Mouse (Mus musculus): ENCODE results near the gene Gm20390.

Gene Gm20390

DNA sequence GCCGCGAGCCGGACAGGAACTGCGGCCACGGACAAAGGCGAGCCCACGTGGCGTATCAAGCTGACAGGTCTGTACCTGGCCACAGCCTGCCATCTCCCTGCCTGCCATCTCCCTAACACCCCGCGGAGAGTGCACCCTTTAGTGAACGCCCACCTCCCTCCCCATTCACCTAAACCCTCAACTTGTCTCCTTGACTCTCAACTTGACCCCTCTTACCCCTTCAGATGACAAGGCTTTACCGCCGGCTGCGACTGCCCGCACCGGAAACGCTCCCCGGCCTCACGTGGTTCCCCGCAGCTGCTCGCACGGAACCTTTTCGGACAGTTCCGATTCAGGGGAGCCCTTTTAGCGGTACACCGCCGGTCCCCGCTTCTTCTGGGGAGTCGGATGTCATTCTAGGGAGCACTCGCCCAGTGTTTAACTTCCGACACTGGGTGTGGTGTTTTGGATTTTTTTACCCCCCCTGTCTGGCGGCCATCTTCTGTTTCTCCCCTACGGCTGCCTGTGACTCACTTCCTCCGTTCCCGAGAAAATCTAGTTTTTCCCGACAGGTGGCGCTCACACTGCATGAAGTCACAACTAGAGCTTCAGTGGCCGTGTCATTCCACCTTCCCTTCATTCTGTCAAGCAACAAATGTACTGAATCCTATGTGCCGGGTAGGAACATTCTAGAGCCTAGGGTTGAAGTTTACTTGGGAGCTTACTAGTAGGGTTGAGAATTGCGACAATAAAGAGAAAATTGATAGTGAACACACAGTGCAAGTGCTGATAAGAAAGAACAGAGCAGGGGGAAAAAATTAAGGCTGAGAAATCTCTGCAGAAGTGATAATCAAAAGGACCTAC is at the start of gene Gm20390, which contains the start of gene Nme1:
TSS of gene Gm20390 (minus strand) at position 289 of the 843 bp plus-strand sequence.
TSS of gene Nme1 (minus strand) at position 517 of the 843 bp plus-strand sequence.
- DNase-seq (ENCODE audit: low read depth): peak; percentile 100

DNA sequence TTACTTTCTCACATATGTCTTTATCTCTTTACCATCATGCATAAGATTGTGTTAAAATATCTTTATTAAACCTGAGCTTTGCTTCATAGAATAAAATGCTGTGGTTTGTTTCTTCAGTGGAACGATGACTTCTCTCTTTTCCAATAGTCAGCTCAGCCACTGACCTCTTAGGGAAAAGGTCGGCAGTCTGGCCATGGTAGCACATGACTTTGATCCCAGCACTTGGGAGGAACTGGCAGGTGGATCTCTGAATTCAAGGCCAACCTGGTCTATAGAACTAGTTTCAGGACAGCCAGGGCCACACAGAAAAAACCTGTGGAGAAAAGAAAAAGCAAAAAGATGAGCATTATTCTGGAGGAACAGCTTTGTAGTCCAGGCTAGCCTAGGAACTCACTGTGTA is 35.3 kb upstream of the Gm20390 start:
- no peak for DNase-seq (ENCODE audit: low read depth)

DNA sequence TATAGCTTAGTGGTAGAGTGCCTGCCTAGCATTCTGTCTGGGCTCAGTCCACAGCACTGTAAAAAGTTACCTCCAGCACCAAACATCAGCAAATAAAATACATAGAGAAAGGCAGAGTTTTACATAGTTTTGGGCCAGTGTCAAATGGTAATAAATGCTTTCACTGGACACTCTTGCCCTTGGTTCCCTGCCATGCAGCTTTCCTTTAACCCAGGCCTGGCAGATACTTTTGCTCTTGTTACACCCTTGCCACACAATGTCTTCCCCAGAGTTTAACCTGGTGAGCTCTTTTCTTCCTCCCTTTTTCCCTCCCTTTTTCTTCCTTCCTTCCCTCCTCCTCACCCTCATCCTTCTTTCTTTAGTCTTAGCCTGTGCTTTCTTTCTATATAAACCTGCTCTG is 31.2 kb upstream of the Gm20390 start:
- no peak for DNase-seq (ENCODE audit: low read depth)

DNA sequence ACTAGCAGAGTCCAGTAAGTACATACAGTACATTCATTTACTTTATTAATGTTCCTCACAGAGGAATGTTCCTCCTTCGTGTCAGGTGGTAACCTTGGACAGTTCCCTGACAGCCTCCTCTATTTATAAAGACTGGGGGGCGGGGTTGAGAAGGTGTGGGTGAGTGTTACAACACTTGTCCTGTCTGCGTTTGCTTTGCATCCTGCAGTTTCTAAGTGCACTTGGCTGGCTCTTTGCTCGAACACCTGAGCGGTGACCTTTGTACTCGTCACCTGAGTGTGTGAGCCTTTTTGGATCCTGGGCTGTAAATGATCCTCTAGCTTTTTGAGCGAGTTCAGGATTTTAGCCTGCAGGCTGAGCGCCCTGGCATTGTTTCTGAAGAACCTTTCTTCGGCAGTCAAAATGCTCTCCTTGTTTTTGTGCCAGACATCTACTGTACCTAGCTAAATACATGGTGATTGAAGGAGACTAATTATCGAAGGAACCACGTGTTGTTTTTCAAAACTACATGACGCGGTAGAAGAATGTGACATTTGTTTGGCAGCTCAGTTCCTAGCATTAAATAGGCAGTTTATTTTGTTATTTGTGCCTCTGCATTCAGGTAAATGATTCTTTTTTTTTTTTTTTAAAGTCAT is 29.2 kb upstream of the Gm20390 start:
- peak; percentile 69 for DNase-seq (ENCODE audit: low read depth)

DNA sequence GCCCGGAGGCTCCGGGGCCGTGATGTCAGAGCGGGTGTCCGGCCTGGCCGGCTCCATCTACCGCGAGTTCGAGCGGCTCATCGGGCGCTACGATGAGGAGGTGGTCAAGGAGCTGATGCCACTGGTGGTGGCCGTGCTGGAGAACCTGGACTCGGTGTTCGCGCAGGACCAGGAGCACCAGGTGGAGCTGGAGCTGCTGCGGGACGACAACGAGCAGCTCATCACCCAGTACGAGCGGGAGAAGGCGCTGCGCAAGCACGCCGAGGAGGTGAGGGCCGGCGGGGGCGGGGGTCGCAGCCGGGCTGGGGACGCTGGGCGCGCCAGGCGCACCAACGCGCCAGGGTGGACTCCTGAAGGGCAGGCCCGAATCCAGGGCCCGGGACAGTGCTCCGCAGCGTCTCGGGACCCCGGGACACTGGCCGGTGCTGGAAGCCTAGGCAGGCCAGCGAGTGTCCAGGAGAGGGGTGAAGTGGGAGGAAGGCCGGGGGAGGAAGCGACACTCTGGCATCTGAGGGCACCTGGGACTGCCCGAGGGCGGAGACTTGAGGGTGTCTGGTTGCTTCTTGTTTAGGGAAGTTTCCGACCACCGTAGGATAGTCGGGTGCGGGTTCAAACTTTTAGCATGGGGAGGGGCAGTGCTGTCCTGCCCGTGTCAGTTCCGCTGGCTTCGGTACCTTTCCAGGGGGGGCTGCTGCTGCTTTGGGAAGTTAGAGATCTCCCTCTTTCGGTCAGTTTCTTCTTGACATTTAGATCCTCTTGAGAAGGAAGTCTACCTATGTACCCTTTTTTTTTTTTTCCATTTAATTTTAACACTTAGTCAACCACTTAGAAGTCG is 28.4 kb upstream of the Gm20390 start:
- DNase-seq (ENCODE audit: low read depth): peak; percentile 73

DNA sequence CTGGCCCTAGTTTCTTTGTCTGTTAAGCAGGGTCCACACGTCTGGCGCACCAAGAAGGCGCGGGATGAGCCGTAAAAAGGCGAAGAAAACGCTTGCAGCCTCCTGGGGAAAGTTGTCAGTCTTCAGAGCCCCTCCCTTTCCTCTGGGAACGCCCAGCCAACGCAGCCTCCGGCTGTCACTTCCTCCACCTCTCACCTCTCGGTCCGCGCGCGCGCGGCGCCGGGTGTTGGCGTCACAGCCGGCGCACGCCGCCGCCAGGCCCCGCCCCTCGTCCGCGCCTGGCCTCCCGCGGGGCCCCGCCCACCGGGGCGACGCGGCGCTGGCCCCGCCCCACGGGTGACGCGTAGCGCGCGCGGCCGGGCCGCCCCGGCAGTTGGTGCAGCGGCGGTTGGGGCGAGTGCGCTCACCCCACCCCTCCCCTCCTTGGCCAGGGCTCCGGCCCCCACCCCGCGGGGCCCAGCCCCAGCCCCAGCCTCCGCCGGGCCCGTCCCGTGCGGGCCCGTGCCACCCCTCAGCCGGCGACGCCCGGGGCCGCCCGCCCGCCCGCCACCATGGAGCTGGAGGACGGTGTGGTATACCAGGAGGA is 27.7 kb upstream of the Gm20390 start, which contains the start of gene Spag9:
TSS of gene Spag9 (plus strand) at position 372 of the 586 bp plus-strand sequence.
- peak; percentile 96 for DNase-seq (ENCODE audit: low read depth)

DNA sequence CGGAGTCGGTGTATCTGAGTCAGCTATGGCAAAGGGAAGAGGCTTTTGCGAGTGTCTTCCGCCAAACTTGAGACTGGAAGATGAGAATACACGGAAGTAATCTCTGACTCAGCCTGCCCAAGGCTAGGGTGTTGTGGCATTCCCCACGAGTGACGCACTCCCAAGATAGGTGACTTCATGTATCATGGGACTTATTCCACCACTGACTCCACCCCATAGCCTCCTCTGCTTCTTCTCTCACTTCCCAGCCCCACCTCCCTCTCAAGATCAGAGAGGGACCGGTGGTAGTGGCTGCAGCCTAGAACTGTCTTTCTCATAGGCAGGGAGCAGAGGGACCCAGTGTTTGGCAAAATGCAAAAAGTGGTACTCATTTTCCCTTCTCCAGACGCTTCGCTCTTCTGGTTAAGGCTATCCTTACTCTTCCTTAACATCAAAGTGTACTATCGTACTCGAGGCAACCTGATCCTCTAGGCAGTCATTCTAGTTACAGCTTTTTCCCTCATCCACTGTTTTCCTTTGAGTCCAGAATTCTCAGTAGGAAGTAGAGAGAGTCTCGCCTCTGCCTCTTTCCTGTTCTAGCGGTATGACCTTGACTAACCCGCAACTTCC is 27.1 kb upstream of the Gm20390 start:
- DNase-seq (ENCODE audit: low read depth): peak; percentile 97

DNA sequence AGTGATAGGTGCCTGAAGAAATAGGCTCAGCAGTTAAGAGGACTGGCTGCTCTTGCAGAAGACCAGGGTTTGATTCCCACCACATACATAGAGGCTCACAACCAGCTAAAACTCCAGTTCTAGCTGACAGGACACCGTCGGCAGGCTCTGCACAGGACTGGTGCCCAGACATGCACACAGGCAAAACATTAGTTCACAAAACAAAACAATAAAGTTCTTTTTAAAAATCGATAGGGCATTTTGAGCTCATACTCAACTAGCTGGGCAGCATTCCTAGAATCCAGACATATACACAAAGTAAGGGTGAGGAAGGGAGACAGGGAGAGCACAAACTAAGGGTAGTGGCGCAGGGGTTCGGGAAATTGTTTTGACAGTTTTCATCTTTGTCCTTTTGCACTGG is 26.4 kb upstream of the Gm20390 start:
- DNase-seq (ENCODE audit: low read depth): peak; percentile 18

DNA sequence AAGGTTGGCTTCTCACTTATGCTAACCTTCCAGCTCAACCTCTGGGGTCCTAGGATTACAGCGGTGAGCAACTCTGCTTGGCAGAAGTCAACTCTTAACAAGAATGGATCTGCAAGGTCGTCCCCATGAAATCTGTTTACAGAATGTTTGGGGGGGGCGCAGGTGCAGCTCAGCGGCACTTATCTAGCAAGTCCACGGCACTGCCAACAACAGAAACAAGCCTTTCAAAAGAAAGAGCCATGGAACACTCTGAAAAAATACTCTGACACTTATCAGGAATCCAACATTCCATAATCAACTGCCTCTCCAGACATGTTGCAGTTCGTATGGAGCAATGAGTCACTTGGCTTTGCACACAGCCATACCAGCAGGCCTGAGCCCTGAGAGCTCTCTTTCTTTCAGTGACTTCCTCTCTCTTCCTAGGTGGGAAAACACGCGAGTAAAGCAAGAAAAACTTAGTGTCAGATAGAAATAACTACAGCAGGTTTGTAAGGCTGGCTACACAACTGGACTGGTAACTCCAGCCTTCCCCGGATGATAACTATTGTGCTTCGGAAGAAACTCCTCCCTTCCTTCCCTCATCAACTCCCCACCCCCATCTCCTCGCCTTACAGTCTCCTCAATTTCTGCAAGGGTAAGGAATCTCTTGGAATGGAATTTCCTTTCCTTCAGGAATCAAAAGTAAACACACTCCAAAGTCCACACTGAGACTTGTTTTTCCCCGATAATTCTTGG is 20.4 kb upstream of the Gm20390 start:
- no peak for DNase-seq (ENCODE audit: low read depth)

DNA sequence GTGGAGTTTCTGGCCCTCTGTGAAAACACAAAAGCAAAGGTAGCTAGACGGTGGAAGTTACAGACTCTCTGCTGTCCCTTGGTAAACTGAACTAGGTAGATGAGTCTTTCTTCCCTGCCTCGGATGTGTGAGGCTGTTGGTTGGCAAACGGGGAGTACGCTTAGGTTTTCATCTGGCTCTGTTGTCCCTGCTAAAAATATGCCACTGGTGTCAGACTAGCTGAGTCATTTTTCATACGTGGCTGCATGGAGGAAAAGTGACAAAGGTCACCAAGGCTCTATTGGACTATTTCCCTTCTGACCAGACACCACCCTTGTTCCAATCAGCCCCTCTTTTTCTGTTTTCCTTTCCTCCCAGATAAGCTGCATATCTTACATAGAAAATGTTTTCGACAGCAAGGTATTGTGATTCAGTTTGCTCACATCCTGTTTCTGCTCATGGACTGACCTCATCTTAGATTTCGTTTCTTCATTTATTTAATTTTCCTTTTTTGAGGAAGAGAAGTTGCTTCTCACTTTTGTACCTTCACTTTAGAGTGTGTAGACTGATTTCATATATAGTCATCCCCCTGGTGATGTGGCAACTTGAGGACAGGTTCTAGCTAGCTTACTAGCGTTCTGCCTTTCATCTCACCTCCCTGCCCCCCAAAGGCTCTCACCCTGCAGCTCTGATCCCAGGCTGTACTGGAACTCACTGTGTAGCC is 19.7 kb upstream of the Gm20390 start:
- peak; percentile 59 for DNase-seq (ENCODE audit: low read depth)

DNA sequence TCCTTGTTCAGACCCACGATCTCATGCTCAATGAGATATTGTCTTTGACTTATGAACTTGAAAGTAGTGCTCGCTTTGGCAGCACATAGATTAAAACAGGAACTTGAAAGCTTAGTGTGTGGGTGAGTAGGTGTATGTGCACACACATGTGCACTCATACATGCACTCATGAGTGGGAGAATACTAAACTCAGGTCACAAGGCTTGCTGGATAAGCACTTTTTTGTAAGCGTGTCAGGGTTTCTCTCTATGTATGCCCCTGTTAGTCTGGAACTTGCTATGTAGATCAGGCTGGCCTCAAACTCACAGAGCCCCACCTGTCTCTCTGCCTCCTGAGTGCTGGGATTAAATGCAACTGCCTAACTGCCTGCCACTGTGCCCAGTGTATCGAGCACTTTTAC is 18.9 kb upstream of the Gm20390 start:
- DNase-seq (ENCODE audit: low read depth): no peak

DNA sequence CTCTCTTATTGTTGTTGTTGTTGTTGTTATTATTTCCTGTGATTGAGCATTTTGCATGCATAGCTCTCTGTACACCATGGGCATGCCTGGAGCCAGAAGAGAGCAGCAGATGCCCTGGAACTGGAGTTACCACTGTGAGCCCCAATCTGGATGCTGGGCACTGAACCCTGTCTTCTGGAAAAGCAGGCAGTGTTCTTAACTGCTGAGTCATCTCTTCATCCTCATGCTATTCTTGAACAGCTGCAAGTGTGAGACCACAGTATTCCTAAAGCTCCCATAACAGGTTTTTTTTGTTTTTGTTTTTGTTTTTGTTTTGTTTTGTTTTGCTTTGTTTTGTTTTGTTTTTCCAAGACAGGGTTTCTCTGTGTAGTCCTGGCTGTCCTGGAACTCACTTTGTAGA is 18.2 kb upstream of the Gm20390 start:
- no peak for DNase-seq (ENCODE audit: low read depth)

DNA sequence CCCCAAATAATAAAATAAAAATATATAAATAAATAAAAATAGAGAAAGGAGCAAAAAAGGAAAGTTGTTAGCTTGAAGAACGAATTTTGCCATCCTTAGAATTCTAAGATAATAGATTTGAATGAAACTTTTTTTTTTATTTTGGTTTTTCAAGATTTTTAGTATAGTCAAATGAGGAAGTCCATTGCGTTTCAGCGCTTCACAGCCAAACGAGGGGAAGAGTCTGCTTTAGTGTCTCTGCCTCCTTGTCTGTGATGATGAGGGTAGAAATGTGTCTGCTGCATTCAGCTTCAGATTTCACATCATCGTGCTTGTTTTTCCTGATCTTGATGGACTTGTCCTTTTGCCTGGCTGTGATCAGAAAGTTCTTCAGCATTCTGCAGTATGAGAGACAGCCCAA is 17.2 kb upstream of the Gm20390 start:
- no peak for DNase-seq (ENCODE audit: low read depth)

DNA sequence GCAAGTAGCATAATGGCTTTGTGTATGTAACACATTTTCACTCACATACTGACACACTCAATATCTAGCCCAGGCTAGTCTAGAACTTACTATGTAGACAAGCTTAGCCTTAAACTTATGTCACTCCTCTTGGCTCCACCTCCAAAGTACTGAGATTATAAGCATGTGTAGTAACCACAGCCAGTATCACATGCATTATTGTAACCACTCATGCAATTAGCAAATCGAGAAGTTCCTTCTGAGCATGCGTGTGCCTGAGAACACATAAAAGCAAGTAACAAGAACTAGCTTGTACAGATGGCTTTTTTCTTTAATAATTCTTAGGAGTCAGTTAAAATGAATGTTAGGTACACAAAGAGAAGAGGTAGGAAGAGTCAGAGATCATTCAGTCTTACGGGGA is 16.5 kb upstream of the Gm20390 start:
- no peak for DNase-seq (ENCODE audit: low read depth)

DNA sequence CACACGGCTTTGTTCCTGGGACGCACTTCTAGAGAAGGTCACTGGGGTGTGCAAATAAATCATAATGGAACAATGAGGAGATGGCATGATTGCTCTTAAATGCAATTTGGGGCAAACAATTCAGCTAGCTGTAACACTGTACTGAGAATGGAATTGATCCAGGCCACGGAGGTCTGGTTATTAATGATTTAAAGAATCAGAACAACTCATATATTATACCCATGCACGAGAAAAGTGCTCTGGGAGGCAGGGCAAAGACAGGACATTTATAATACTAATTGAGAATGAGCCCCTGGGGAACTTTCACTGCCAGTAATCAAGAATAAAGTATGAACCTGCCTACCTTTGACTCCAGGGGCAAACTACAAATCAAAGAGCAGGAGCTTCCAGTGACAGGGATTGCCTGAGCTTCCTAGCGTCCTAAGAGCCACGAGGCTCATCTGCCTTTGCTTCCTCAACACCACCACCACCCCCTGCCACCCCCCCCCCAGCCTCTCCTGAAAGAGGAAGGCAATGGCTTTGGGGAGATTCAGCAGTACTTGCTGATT is 11.5 kb upstream of the Gm20390 start:
- no peak for DNase-seq (ENCODE audit: low read depth)

DNA sequence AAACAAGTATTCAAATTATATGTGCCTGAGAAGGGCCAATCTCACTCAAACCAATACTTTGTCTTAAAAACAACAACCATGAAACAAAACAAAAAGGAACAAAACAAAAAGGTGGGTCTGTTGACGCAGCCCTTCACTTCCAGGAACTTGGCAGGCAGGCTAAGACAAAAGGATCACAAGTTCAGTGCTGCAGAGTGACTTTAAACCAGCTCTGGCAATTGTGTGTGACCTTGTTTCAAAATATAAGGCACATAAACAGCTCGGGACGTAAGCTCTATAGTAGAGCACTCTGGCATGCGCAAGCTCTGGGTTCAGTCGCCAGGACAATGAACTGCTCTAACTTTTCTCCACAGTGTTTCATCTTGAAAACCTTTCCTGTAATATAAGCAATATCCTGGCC is 4.9 kb upstream of the Gm20390 start:
- no peak for DNase-seq (ENCODE audit: low read depth)

DNA sequence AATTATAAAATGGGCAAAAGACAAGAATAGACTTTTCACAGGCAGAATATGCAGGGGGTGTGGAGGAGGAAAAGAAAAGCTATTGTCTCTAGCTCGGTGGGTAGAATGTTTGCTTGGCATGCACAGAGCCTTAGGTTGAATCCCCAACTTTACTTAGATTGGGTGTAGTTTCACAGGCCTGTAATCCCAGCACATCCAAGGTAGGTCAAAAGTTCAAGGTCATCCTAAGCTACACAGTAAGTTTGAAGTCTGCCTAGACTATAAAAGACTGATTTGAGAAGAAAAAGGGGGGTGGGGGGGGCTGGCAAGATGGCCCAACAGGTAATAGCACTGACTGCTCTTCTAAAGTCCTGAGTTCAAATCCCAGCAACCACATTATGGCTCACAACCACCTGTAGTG is 1.7 kb upstream of the Gm20390 start:
- no peak for DNase-seq (ENCODE audit: low read depth)

DNA sequence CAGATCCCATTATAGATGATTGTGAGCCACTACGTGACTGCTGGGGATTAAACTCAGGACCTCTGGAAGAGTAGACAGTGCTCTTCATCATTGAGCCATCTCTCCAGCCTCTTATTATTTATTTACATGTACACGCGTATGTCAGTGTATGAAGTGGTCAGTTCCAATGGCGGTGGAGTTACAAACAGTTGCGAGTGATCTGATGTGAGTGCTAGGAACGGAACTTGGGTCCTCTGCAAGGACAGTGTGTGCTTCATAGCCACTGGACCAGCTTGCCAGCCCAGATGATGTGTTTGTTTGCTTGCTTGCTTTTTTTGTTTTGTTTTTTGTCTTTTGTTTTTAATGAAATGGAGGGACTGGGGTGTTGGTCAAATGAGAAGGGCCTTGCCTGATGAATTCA is 1.1 kb upstream of the Gm20390 start:
- no peak for DNase-seq (ENCODE audit: low read depth)

DNA sequence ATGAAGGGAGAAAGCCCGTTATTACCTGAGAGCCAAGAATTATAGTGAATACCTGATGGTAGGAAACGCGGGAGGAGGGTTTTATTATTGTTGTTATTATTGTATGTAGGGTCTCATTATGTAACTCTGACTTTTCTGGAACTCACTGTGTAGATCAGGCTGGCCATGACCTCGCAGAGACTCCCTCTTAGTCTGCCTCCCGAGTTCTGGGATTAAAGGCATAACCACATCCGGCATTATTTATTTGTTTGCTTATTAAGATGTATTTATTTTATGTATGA is 695 bp upstream of the Gm20390 start:
- DNase-seq (ENCODE audit: low read depth): no peak

DNA sequence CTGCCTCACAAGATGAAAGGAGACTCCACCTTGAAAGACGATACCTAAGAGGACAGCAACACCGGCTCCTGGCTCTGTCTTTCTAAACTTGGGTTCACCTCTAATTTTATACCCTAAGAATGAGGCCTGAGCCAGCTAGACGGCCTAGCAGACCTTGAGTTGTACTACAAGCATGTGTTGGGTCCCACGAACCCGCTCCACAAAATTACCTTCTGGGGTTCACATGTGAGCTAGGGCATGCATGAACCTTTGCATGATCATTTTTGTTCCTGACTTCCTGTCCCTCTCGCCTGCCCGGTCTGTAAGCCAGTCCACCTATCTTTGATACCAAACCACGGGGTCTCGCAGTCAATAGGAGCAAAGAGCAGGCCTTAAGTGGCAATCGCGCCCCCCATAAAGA is 712 bp downstream of the Gm20390 start:
- peak; percentile 53 for DNase-seq (ENCODE audit: low read depth)
